Mouse (Mus musculus): ENCODE data around the gene Txndc12.

- TF ChIP-seq CTCF (IDR thresholded peaks at IDR 0.05; ENCODE audit: low read depth, low read length): no peak
- no peak for TF ChIP-seq POLR2A (IDR thresholded peaks at IDR 0.05; ENCODE audit: extremely low read depth, insufficient read depth, low read length)
These were observed 69.7 kb downstream of the Txndc12 start for GRCm38 (mm10) chr4:108904076-108904475.

Data from liver, adult 2 months (tissue).